Mouse (Mus musculus): ENCODE results near the gene Mdga1.

Gene Mdga1

GRCm38 (mm10) chr17:29844949-29845348, 124.9 kb downstream of the Mdga1 start:
- no peak for DNase-seq (ENCODE audit: low spot score)

GRCm38 (mm10) chr17:29843419-29844162, 126.3 kb downstream of the Mdga1 start:
- DNase-seq (ENCODE audit: low spot score), result no peak

- DNase-seq (ENCODE audit: low spot score), result no peak
These were observed 127.9 kb downstream of the Mdga1 start for GRCm38 (mm10) chr17:29841781-29842690.

GRCm38 (mm10) chr17:29838029-29838428, 131.9 kb downstream of the Mdga1 start:
- DNase-seq (ENCODE audit: low spot score), result no peak

- DNase-seq (ENCODE audit: low spot score), result no peak
These were observed 132.4 kb downstream of the Mdga1 start for GRCm38 (mm10) chr17:29837441-29837840.

- no peak for DNase-seq (ENCODE audit: low spot score)
These were observed 135.1 kb downstream of the Mdga1 start for GRCm38 (mm10) chr17:29834768-29835167.

GRCm38 (mm10) chr17:29834333-29834732, 135.6 kb downstream of the Mdga1 start:
- DNase-seq (ENCODE audit: low spot score), result no peak

- DNase-seq (ENCODE audit: low spot score), result peak; percentile 32
These were observed 138.2 kb downstream of the Mdga1 start for GRCm38 (mm10) chr17:29831696-29832095.

- no peak for DNase-seq (ENCODE audit: low spot score)
These were observed 140.8 kb downstream of the Mdga1 start for GRCm38 (mm10) chr17:29829136-29829535.

GRCm38 (mm10) chr17:29827602-29828001, 142.3 kb downstream of the Mdga1 start:
- no peak for DNase-seq (ENCODE audit: low spot score)

GRCm38 (mm10) chr17:29824512-29825120, 145.3 kb downstream of the Mdga1 start:
- DNase-seq (ENCODE audit: low spot score), result no peak

- DNase-seq (ENCODE audit: low spot score), result no peak
These were observed 145.7 kb downstream of the Mdga1 start for GRCm38 (mm10) chr17:29824208-29824509.

GRCm38 (mm10) chr17:29823439-29824207, 146.3 kb downstream of the Mdga1 start:
- no peak for DNase-seq (ENCODE audit: low spot score)

GRCm38 (mm10) chr17:29819608-29820007, 150.3 kb downstream of the Mdga1 start:
- DNase-seq (ENCODE audit: low spot score), result no peak

GRCm38 (mm10) chr17:29818989-29819388, 150.9 kb downstream of the Mdga1 start:
- no peak for DNase-seq (ENCODE audit: low spot score)

- no peak for DNase-seq (ENCODE audit: low spot score)
These were observed 151.5 kb downstream of the Mdga1 start for GRCm38 (mm10) chr17:29818264-29818945.

GRCm38 (mm10) chr17:29814758-29815157, 155.1 kb downstream of the Mdga1 start:
- DNase-seq (ENCODE audit: low spot score), result no peak

- DNase-seq (ENCODE audit: low spot score), result no peak
These were observed 156.6 kb downstream of the Mdga1 start for GRCm38 (mm10) chr17:29813328-29813727.

- no peak for DNase-seq (ENCODE audit: low spot score)
These were observed 166.3 kb downstream of the Mdga1 start for GRCm38 (mm10) chr17:29803545-29803944.

- peak; percentile 50 for DNase-seq (ENCODE audit: low spot score)
These were observed 168.5 kb downstream of the Mdga1 start for GRCm38 (mm10) chr17:29801358-29801757.

- no peak for DNase-seq (ENCODE audit: low spot score)
These were observed 169.8 kb downstream of the Mdga1 start for GRCm38 (mm10) chr17:29800096-29800455.
